Mouse (Mus musculus) lung, postnatal 36 days (tissue): ENCODE measurements around the gene Pakap.

Experiments
- DNase-seq: peaks from one replicate; pipeline ENCODE4 v3.0.0; 2022; ENCODE audit warnings: mixed read lengths

The Pakap gene

GRCm38 (mm10) chr4:57846991-57847422 lies 279.0 kb downstream of the Pakap start:
- DNase-seq = peak; percentile 66

DNA sequence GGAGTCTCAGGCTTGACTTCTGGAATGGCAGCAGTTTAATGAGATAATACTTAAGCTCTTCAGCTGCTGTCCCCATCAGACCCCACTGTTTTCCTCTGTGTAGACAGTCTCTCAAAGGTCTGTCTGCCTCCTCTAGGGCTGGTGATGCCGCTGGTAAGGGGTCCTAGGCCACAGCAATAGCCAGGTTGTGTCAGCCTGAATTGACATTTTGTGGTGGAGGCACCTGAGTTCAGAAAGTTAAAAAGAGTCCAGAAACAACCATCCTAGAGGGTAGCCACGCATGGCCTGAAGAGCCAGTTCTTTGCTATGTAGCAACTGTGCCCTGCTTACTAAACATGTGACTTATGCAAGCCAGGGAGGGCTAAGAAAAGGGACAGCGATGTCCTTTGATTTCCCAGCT lies 279.7 kb downstream of the Pakap start:
- no peak for DNase-seq

DNA sequence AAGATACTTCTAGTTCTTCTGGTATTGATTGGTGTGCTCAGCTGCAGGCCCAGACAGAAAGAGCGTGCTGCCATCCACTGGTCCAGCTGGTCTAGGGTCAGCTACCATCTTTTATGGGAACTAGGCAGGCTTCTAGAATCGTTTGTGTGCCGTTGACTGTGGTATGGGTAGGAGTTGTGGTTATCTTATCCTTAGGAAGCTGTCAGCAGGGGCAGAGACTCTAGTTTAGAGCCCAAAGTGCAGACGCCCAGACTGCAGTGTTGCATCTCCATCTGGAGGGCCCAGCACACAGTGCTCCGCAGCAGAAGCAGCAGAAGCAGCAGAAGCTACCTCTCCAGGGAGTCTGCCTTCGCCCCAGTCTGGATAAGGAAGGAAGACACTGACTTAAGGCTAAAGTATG lies 281.5 kb downstream of the Pakap start:
- DNase-seq = no peak

DNA sequence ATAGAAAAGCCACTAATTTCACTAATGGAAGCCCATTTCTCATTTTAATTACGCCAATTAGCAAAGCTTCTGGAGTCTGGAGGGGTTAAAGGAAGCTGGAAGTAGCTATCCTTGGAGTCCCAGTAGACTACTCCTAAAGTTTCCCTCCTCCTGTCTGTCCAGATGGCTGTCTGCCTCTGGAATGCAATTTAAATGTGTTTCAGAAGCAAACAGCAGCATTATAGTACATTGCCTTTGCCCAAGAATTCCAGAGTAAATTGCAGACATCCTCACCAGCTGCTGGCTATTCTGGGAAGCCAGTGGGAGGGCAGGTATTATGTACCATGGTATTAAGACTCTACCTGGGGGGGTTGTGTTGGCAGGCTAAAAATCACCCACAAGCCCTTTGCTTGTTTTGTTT lies 283.8 kb downstream of the Pakap start:
- no peak for DNase-seq

DNA sequence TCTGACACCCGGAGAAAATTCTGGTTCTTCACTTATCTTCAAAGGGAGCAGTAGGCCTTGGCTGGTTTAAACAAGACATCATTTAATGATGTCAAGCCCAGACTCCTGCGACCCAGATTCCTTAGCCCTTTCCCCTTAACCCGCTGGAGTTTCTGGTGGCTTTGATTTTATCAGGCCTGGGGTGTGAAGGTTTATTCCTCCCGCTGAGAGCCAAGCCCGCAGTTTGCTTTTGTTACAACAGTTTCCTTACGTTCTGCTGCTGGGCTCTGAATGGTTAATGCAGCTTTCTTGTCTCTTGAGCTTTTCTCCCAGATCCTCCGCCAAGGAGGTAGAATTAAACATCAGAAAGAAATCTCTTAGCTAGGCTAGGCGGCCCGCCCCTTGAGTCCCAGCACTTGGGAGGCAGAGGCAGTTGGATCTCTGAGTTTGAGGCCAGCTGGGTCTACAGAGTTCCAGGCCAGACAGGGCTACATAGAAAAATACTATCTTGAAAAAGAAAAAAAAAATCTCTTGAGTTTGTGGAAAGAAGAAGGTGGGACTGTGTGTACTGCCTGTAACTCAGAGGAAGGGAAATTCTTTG lies 284.6 kb downstream of the Pakap start:
- no peak for DNase-seq

GRCm38 (mm10) chr4:57854181-57854580 lies 286.2 kb downstream of the Pakap start:
- DNase-seq = no peak

- peak; percentile 78 for DNase-seq
Observed at GRCm38 (mm10) chr4:57855281-57855941, 287.4 kb downstream of the Pakap start.

DNA sequence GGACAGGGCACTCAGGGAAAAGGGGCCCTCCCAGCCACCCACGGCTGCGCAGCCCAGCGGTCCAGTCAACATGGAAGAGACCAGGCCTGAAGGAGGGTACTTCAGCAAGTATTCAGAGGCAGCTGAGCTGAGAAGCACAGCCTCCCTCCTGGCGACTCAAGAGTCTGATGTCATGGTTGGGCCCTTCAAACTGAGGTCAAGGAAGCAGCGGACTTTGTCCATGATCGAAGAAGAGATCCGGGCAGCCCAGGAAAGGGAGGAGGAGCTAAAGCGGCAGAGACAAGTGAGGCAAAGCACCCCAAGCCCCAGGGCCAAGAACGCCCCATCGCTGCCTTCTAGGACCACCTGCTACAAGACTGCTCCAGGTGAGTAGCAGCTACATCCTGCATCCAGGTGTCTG lies 288.7 kb downstream of the Pakap start:
- DNase-seq = no peak

DNA sequence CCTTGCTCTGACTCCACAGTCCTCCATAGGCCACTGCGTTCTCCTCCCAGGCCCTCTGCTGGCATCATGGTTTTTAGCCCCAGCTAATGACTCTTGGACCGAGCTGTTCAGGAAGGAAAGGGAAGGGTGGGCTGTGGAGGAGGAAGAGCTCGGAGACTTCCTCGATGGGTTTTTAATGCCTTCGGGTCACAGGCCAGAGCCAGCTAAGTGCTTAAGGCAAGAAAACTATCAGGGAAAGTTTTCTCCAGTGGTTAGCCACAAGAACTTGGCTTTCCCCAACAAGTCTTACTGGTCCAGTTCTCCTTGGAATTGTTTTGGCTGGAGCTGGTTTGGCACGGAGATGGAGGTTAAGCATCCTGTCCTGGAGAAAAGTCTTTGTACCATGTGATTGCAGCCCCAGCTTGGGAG lies 292.2 kb downstream of the Pakap start:
- peak; percentile 74 for DNase-seq

DNA sequence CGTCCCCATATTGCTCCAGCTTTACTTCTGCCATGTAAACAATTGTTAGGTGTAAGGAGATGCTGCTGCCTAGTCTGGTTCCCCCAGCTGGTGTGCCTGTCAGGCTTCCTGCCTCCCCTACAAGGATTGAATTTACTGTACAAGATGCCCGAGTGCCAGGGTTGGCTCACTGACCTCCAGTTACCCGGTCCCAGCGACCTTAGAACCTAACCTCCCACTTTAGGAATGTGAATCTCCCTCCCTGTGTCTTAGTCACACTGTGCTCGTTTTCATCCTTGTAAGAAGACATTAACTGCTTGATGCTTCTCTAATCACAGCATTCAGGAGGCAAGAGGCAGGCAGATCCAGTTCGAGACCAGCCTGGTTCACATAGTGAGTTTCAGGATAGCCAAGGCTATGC lies 293.2 kb downstream of the Pakap start:
- DNase-seq = no peak

GRCm38 (mm10) chr4:57861856-57862255 lies 293.9 kb downstream of the Pakap start:
- DNase-seq = no peak

- DNase-seq = no peak
Observed at GRCm38 (mm10) chr4:57862269-57862986, 294.4 kb downstream of the Pakap start.

- DNase-seq = peak; percentile 76
Observed at GRCm38 (mm10) chr4:57866088-57866487, 298.1 kb downstream of the Pakap start.

GRCm38 (mm10) chr4:57866990-57867389 lies 299.0 kb downstream of the Pakap start:
- DNase-seq = no peak

DNA sequence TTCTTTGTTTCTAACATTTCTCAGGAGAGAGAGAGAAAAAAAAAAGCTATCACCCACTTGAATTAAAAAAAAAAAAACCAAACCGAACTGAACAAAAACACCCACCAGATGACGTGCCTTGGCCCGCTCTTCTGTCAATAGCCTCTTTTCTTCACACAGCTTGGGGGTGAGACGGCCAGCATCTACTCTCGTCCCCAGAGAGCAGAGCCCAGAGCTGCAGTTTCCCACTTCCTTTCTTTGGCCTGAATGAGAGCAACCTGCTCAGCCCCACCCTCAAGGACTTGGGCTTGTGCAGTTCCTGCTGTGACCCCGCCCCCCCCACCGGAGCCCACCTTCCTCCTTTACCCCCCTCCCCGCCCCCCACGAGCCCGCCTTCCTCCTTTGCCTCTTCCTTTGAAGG lies 299.5 kb downstream of the Pakap start:
- DNase-seq = no peak

DNA sequence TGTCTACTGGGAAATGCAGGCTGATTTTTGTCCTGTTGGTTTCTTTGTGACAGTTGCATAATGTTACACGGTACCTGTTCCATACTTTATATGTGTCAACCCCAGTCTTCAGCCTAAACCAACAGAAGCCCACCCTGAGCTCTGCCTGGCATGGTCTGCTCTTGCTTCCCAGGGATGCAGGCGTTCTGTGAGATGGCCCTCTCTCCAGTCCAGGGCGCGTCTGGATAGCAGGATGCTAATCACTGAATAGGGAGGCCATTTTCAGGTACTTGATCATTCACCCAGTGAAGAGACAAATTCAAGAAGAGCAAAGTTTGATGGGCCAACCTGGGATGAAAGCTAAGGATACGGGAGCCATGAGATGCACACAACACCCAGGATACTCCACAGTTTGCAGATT lies 311.2 kb downstream of the Pakap start:
- no peak for DNase-seq

DNA sequence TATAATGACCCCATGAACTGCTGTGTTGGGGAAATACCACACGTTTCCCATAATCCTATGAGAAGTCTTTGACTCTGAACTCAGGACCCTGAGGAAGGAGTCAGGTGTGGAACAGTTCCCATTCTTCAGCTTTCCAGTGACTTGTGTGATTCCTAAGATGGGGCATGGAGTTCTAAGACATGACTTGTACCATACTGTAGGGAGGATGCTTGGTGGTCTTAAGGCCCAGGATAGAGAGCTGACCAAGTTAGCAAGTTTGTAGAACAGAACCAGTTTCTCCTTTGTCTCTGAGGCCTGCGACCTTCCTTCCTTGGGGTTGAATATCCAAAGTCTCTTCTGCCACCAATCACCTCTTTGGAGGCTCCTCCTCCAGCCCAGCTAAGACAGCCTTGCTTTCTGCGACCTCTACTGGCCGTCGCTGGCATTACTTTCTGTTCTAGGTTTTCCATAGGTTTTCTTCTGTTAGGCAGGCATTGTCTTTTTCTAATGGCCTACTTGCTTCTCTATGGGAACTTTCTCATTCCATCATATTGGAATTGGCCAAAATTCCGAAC lies 311.9 kb downstream of the Pakap start:
- peak; percentile 90 for DNase-seq

DNA sequence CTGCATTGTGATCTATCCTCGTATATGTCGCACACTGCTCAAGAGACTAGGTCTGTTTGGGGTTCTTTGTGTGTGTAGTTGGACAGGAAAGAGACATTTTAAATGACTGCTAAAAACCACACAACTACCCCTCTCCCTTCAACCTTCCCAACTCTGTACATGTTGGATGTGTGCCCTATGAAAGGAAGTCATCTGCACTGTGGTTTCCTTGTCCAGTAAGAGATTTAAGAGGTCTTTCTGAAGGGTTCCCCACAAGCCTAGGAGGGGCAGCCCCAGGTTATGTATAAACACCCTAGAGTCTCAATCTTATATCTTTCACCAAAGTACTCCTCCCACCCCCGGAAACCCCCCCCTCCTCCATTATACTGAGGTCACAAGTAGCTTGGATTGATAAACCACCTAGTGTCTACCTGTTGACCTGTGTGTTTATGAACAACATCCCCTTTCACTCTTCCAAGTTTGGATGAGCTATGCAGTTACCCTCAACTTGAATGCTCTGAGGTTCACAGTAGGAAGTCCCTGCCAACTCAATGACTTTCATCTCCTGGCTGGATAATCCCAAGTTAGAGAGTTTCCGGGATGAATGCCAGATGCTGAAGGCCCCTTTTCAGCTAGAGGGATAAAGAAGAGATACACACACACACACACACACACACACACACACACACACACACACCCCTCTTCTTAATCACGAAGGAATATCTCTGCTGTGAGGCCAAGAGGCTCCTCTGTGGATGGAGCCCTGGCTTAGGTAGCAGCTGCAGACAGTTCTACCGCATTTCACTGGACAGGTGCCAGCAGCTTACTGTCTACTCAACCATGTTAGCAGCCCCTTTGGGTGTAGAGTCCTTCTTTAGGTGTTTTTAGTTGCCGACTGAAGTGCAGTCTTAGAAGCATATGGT lies 315.8 kb downstream of the Pakap start:
- DNase-seq = no peak

DNA sequence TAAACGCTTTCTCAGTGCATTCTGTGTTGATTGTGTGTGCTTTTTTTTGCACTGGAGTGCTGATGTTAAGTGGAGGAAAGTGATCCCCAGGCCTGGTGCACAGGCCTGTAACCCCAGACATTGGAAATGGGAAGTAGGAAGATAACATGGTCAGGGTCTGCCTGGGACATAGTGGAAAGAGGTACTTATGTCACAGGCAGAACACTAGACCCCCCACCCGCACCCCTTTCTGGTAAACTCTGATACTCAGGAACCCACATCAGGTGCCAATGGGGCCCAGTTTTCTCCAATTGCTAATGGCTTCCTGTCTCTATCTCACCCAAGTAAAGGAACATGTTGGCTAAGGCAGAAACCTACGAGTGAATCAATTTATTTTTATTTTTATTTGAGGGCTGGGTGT lies 316.5 kb downstream of the Pakap start:
- DNase-seq = no peak

- DNase-seq = no peak
Observed at GRCm38 (mm10) chr4:57885186-57885585, 317.2 kb downstream of the Pakap start.

DNA sequence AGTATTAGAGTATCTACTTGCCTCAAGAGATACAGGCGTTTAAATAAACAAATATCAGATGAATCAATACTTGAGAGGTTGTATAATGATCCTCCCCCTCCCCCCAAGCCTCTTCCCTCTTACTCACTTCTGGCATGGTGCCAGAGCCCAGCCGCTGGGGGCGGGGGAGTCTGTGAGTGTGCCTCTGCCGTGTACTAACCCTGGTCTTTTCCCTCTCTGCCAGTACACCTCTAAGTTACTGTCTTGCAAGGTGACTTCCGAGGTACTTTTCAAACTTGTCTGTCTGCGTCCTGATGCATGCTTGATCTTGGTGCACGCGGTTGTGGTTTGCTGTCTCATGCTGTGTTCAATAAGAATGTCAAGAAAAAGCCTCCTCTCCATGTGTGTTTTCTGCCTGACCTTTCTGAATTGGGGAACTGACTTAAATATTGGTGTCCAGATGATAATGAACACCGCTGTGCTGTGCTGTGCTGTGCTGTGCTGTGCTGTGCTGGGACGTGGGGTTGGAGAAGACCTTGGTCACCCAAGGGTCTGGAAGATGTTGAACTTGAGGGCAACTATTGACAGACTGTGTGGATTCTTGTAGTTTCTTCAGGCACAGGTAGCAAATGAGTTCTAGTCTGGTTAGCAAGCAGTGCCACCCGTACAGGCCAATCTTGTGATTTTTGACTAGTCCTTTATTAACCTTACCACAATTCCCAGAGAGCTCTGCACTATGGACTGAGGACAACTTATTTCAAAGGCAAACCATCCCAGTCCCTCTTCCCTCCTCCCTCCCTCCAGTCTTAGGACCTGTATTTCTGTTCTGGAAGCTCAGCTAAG lies 318.3 kb downstream of the Pakap start:
- peak; percentile 73 for DNase-seq

DNA sequence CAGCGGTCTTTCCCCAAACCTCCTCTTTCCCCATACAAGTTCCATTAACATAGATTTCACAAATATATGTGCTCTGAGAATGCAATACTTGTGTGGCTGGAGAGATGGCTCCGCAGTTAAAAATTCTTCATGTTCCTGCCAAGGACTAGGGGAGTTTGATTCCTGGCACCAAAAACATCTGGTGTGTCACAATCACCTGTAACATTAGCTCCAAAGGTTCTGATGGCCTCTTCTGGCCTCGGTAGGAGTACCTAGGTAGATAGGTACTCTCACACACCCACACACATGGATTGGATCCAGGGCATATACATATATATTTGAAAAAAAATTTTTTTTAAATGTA lies 318.9 kb downstream of the Pakap start:
- DNase-seq = no peak
